Mouse (Mus musculus): ENCODE results near the gene Hist2h2aa1. TPM values are rescaled to one million over a fixed set of nuclear protein-coding genes. Genes with fewer than 3 reads are reported as not detected.
"Not testable (repeated sequence)": the region's sequence is repeated elsewhere in the genome, so short reads cannot be mapped to it uniquely, and the experiment has no call there.

The Hist2h2aa1 gene
- polyA plus RNA-seq (2015; fragmentation: Nextera tagmentation; extraction: Ambion mirVana): 14.4 and 19.2 TPM in 2 replicates

- Histone ChIP-seq H3K9ac (peak within 1 kb of the TSS; percentile 75), H3K4me2 (peak within 1 kb of the TSS; percentile 67), H3K4me1 (peaks cover 20% of the 10 kb centered on the region), H3K4me3 (peak within 1 kb of the TSS; percentile 53), H3K27ac (peak within 1 kb of the TSS; percentile 98)
- H3K27me3 ChIP-seq (replicated peaks); H3K9me3 ChIP-seq; H3K36me3 ChIP-seq (replicated peaks): not testable (repeated sequence)
- WGBS: under 1% methylated on average over 37 of the region's 88 CpGs
- ATAC-seq (replicated peaks): peak; percentile 93
Measured at GRCm38 (mm10) chr3:96245003-96245886, at the start of gene Hist2h2aa1. Hist2h2aa1 (plus strand) TSS chr3:96245497.

GRCm38 (mm10) chr3:96195616-96196313 lies 49.5 kb upstream of the Hist2h2aa1 start:
- Histone ChIP-seq H3K27me3 (replicated peaks) (no peaks in the 10 kb centered on the region), H3K9me3 (no peaks in the 10 kb centered on the region), H3K9ac (no peak overlapping the region), H3K27ac (peak overlapping the region; percentile 98; the same call in 1 of the 2 replicates), H3K4me3 (peak overlapping the region; percentile 71; the same call in 1 of the 2 replicates), H3K36me3 (replicated peaks) (peaks cover 16% of the 10 kb centered on the region; the same call in 1 of the 2 replicates), H3K4me1 (peaks cover 14% of the 10 kb centered on the region), H3K4me2 (peak overlapping the region; percentile 76)
- WGBS: 91% methylated on average over 11 of the region's 11 CpGs
- no peak for ATAC-seq (replicated peaks)

- H3K36me3 ChIP-seq (replicated peaks): peaks cover 8% of the 10 kb centered on the region; the same call in 1 of the 2 replicates
- H3K4me3 ChIP-seq: peak overlapping the region; percentile 71
- peaks cover 14% of the 10 kb centered on the region for H3K4me1 ChIP-seq
- H3K9ac ChIP-seq: peak overlapping the region; percentile 91
- WGBS: 17% methylated on average over 27 of the region's 27 CpGs
- peak overlapping the region; percentile 76 for H3K4me2 ChIP-seq
- peak overlapping the region; percentile 98 for H3K27ac ChIP-seq
- no peaks in the 10 kb centered on the region for H3K9me3 ChIP-seq
- H3K27me3 ChIP-seq (replicated peaks): no peaks in the 10 kb centered on the region
- ATAC-seq (replicated peaks): peak; percentile 18
Measured at GRCm38 (mm10) chr3:96196437-96197128, 48.7 kb upstream of the Hist2h2aa1 start.

GRCm38 (mm10) chr3:96197129-96197749 lies 48.1 kb upstream of the Hist2h2aa1 start:
- Histone ChIP-seq H3K9ac (peak overlapping the region; percentile 91), H3K9me3 (no peaks in the 10 kb centered on the region), H3K4me3 (peak overlapping the region; percentile 71), H3K4me2 (peak overlapping the region; percentile 76), H3K27ac (peak overlapping the region; percentile 98), H3K36me3 (replicated peaks) (peaks cover 6% of the 10 kb centered on the region; the same call in 1 of the 2 replicates), H3K27me3 (replicated peaks) (no peaks in the 10 kb centered on the region), H3K4me1 (peaks cover 14% of the 10 kb centered on the region)
- peak; percentile 95 for ATAC-seq (replicated peaks)
- under 1% methylated on average over 50 of the region's 50 CpGs for WGBS

GRCm38 (mm10) chr3:96198181-96198580 lies 47.1 kb upstream of the Hist2h2aa1 start:
- Histone ChIP-seq H3K27me3 (replicated peaks) (no peaks in the 10 kb centered on the region), H3K4me1 (peaks cover 14% of the 10 kb centered on the region), H3K4me3 (peak overlapping the region; percentile 71), H3K4me2 (peak overlapping the region; percentile 76), H3K9me3 (no peaks in the 10 kb centered on the region), H3K9ac (peak overlapping the region; percentile 25; the same call in 1 of the 2 replicates), H3K36me3 (replicated peaks) (peaks cover 5% of the 10 kb centered on the region; the same call in 1 of the 2 replicates), H3K27ac (peak overlapping the region; percentile 51)
- WGBS: 2% methylated on average over 6 of the region's 6 CpGs
- ATAC-seq (replicated peaks): peak; percentile 50

GRCm38 (mm10) chr3:96198601-96199251 lies 46.6 kb upstream of the Hist2h2aa1 start:
- not testable (repeated sequence) for H3K4me3 ChIP-seq; H3K9ac ChIP-seq; H3K27me3 ChIP-seq (replicated peaks); H3K27ac ChIP-seq; H3K36me3 ChIP-seq (replicated peaks); H3K9me3 ChIP-seq; ATAC-seq (replicated peaks)
- Histone ChIP-seq H3K4me1 (peaks cover 14% of the 10 kb centered on the region), H3K4me2 (peak overlapping the region; percentile 76)
- 29% methylated on average over 8 of the region's 8 CpGs for WGBS

GRCm38 (mm10) chr3:96199731-96200130 lies 45.6 kb upstream of the Hist2h2aa1 start:
- Histone ChIP-seq H3K4me3 (no peak overlapping the region), H3K36me3 (replicated peaks) (no peaks in the 10 kb centered on the region; the same call in 1 of the 2 replicates), H3K9me3 (no peaks in the 10 kb centered on the region), H3K4me2 (no peak overlapping the region), H3K27ac (no peak overlapping the region), H3K4me1 (peaks cover 14% of the 10 kb centered on the region), H3K27me3 (replicated peaks) (no peaks in the 10 kb centered on the region), H3K9ac (no peak overlapping the region)
- no peak for ATAC-seq (replicated peaks)
- WGBS: 72% methylated on average over 2 of the region's 2 CpGs

GRCm38 (mm10) chr3:96207819-96208218 lies 37.5 kb upstream of the Hist2h2aa1 start:
- no peak for ATAC-seq (replicated peaks)
- 87% methylated on average over 3 of the region's 3 CpGs for WGBS
- Histone ChIP-seq H3K27me3 (replicated peaks) (no peaks in the 10 kb centered on the region), H3K9ac (no peak overlapping the region), H3K4me3 (no peak overlapping the region), H3K9me3 (no peaks in the 10 kb centered on the region), H3K4me2 (no peak overlapping the region), H3K36me3 (replicated peaks) (no peaks in the 10 kb centered on the region), H3K4me1 (no peaks in the 10 kb centered on the region), H3K27ac (no peak overlapping the region)

- Histone ChIP-seq H3K4me3 (no peak overlapping the region), H3K4me1 (no peaks in the 10 kb centered on the region), H3K9me3 (no peaks in the 10 kb centered on the region), H3K36me3 (replicated peaks) (no peaks in the 10 kb centered on the region), H3K27ac (no peak overlapping the region), H3K9ac (no peak overlapping the region), H3K4me2 (no peak overlapping the region), H3K27me3 (replicated peaks) (no peaks in the 10 kb centered on the region)
- WGBS: 22% methylated on average over 15 of the region's 15 CpGs
- ATAC-seq (replicated peaks): no peak
Measured at GRCm38 (mm10) chr3:96209242-96209641, 36.1 kb upstream of the Hist2h2aa1 start.

GRCm38 (mm10) chr3:96219191-96219641 lies 26.1 kb upstream of the Hist2h2aa1 start:
- Histone ChIP-seq H3K4me2 (peak overlapping the region; percentile 93), H3K36me3 (replicated peaks) (no peaks in the 10 kb centered on the region), H3K9me3 (no peaks in the 10 kb centered on the region), H3K9ac (peak overlapping the region; percentile 87), H3K27me3 (replicated peaks) (no peaks in the 10 kb centered on the region), H3K4me1 (peaks cover 23% of the 10 kb centered on the region), H3K27ac (peak overlapping the region; percentile 98), H3K4me3 (peak overlapping the region; percentile 74)
- peak; percentile 31 for ATAC-seq (replicated peaks)
- under 1% methylated on average over 12 of the region's 12 CpGs for WGBS

- WGBS: under 1% methylated on average over 37 of the region's 37 CpGs
- peak within 1 kb of the TSS; percentile 87 for H3K9ac ChIP-seq
Measured at GRCm38 (mm10) chr3:96219661-96220130, 25.6 kb upstream of the Hist2h2aa1 start, which contains the start of the genes Bola1 and Hist2h2ab. Bola1 (minus strand) TSS chr3:96219709. Hist2h2ab (plus strand) TSS chr3:96219865.

More at GRCm38 (mm10) chr3:96219661-96220130, 25.6 kb upstream of the Hist2h2aa1 start, which contains the start of the genes Bola1 and Hist2h2ab:
- peaks cover 23% of the 10 kb centered on the region for H3K4me1 ChIP-seq
- H3K9me3 ChIP-seq: no peaks in the 10 kb centered on the region
- H3K4me3 ChIP-seq: peak within 1 kb of the TSS; percentile 74
- no peaks in the 10 kb centered on the region for H3K27me3 ChIP-seq (replicated peaks)
- peak within 1 kb of the TSS; percentile 93 for H3K4me2 ChIP-seq
- ATAC-seq (replicated peaks): peak; percentile 94
- H3K36me3 ChIP-seq (replicated peaks): no peaks in the 10 kb centered on the region
- H3K27ac ChIP-seq: peak within 1 kb of the TSS; percentile 98
